Mouse (Mus musculus) heart, embryonic 12.5 days (tissue): ENCODE results near the gene Anxa10. TPM values are rescaled to one million over a fixed set of nuclear protein-coding genes. Genes with fewer than 3 reads are reported as not detected.

Experiments used
- ATAC-seq: fragments of 200-750 bp; cut with Nextera tagmentation; 2 replicates; pipeline ENCODE4 v1.8.0; 2017; ENCODE audit warnings: moderate TSS enrichment, moderate library complexity; ENCODE audit not compliant: insufficient number of reproducible peaks, low FRiP score
- H3K27ac ChIP-seq: fragments of 300-500 bp; sonication (generic); 2 replicates; pipeline ENCODE4 v1.5.1; 2016; ENCODE audit warnings: mild to moderate bottlenecking, moderate library complexity; ENCODE audit not compliant: poor library complexity, severe bottlenecking
- H3K27me3 ChIP-seq: fragments of 300-500 bp; sonication (generic); replicated peaks from 2 replicates; pipeline ENCODE4 v1.6.1; 2016; ENCODE audit warnings: mild to moderate bottlenecking, moderate library complexity
- H3K36me3 ChIP-seq: fragments of 300-500 bp; sonication (generic); 2 replicates; pipeline ENCODE4 v1.6.1; 2016; ENCODE audit warnings: mild to moderate bottlenecking, moderate library complexity
- H3K4me1 ChIP-seq: fragments of 300-500 bp; sonication (generic); replicated peaks from 2 replicates; pipeline ENCODE4 v1.6.1; 2016; ENCODE audit warnings: mild to moderate bottlenecking
- H3K4me2 ChIP-seq: fragments of 300-500 bp; sonication (generic); 2 replicates; pipeline ENCODE4 v1.6.1; 2016; ENCODE audit warnings: mild to moderate bottlenecking, moderate library complexity
- H3K4me3 ChIP-seq: fragments of 300-500 bp; sonication (generic); 2 replicates; pipeline ENCODE4 v1.5.1; 2016; ENCODE audit warnings: mild to moderate bottlenecking
- H3K9ac ChIP-seq: fragments of 300-500 bp; sonication (generic); 2 replicates; pipeline ENCODE4 v1.6.1; 2016; ENCODE audit warnings: mild to moderate bottlenecking, moderate library complexity
- H3K9me3 ChIP-seq: fragments of 300-500 bp; sonication (generic); replicated peaks from 2 replicates; pipeline ENCODE4 v1.6.1; 2016; ENCODE audit warnings: mild to moderate bottlenecking, moderate library complexity
- WGBS: fragments of 180-500 bp; shearing (Covaris S2); methylation state at CpG from one replicate; pipeline ENCODE4 v1.1.7; 2016; 5-methylcytosine and 5-hydroxymethylcytosine counted together
- polyA plus RNA-seq: library from polyadenylated mRNA; unstranded; fragments of >200 nt; fragmentation: Nextera tagmentation; extraction: Ambion mirVana; gene quantifications from 2 replicates; pipeline ENCODE4 v1.2.1, GENCODE M21; 2016

Anxa10 gene
- polyA plus RNA-seq: not detected in 2 replicates

DNA sequence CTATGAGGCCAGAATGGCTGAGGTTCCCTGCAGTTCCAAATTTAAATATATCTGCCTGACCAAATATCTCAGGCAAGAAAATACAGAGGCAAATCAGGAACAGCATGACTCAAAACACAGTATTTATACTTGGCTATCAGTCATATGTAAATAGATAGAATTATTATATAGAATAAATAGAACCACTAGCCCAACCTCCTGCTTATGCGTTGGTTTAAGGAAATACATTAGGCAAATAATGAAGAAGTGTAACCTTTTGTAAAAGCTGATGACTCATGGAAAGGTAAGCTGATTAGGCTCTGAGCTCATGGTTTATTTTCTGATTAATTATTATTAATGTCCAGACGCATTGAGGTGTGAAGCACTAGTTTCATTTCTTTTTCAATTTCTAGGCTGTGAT lies at the start of gene Anxa10:
Gene Anxa10 (minus strand): TSS at position 53 of the 400 bp plus-strand sequence.
- Histone ChIP-seq H3K36me3 (no peaks in the 10 kb centered on the region), H3K27me3 (no peaks in the 10 kb centered on the region), H3K4me3 (no peak within 1 kb of the TSS), H3K27ac (no peak within 1 kb of the TSS), H3K9me3 (no peaks in the 10 kb centered on the region), H3K9ac (no peak within 1 kb of the TSS), H3K4me2 (no peak within 1 kb of the TSS), H3K4me1 (no peaks in the 10 kb centered on the region)
- ATAC-seq: no peak
- 76% methylated on average over 2 of the region's 2 CpGs for WGBS

DNA sequence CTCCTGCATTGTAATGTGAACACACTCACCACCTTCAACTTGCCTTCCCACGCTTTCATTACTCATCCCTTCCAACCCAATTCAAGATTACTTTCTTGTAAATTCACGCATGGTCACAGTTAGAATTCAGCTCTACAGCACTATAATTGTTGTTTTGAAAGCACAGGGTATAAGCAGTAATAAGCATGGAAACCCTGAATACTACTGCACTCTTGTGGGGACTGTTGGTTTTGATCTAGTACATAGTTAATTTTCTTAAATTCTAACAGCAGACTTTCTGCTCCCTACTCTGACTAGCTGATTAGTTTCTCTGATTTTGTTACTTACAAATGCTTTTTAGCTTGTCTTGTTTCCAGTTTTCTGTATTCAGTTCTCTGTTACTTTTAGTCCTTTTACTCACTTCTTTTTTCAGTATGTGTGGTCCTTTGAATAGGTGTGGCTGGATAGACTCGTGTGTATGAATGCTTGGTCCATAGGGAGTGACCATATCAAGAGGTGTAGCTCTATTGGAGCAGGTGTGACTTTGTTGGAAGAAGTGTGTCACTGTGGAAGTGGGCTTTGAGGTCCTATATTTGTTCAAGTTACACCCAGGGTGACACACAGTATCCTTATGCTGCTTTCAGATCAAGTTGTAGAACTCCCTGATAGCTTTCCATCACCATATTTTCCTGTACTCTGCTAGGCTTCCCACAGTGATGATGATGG lies 9.9 kb upstream of the Anxa10 start:
- no peaks in the 10 kb centered on the region for H3K36me3 ChIP-seq
- 77% methylated on average over 3 of the region's 3 CpGs for WGBS
- no peak overlapping the region for H3K4me2 ChIP-seq

DNA sequence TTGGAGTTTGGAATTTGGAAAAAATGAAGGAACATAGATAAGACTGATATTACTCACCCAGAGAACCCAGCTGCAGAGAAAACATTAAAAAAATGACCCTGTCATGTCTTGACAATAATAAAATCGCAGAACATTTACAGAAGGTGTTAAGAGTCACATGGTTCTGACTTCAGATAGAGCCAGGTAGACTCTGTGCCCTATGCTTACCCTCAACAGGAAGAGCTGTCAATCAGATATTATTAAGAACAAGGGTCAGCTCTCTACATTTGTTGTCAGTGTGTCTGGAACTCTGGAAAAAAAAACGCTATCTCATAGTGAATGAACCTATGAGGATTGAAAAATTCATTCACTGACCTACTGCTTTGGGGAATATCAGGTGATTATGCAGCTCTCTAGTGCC lies 25.7 kb downstream of the Anxa10 start:
- H3K4me2 ChIP-seq: no peak overlapping the region
- 0 out of 2 replicates have a peak, but pooled peaks cover 3% of the 10 kb centered on the region for H3K9me3 ChIP-seq
- no peak overlapping the region for H3K27ac ChIP-seq
- no peaks in the 10 kb centered on the region for H3K4me1 ChIP-seq
- H3K4me3 ChIP-seq: no peak overlapping the region
- WGBS: 84% methylated on average over 2 of the region's 2 CpGs
- H3K36me3 ChIP-seq: no peaks in the 10 kb centered on the region
- H3K9ac ChIP-seq: no peak overlapping the region
- H3K27me3 ChIP-seq: no peaks in the 10 kb centered on the region
- ATAC-seq: no peak

More for the DNA sequence above, 9.9 kb upstream of the Anxa10 start:
- Histone ChIP-seq H3K9ac (no peak overlapping the region), H3K27ac (no peak overlapping the region), H3K4me3 (no peak overlapping the region), H3K4me1 (no peaks in the 10 kb centered on the region), H3K27me3 (no peaks in the 10 kb centered on the region), H3K9me3 (no peaks in the 10 kb centered on the region)
- ATAC-seq: no peak

DNA sequence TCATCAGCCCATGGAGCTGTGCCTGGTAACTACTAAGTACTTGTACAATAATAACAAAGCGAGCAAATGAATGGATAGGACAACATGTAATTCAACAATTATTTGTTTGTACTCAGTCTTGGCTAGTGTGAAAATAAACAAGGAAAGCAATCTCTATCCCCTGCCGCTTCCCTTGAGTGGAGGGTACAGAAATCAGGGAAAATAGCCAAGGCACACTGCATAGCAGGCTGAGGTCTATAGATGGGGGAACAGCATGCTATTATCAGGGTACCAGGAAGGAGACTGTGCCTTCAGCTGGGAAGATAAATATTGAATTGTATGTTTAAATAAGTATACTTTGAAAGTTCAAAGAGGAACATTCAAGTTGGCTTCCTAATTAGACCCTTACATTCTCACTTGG lies 41.1 kb downstream of the Anxa10 start:
- 73% methylated on average over 2 of the region's 2 CpGs for WGBS

DNA sequence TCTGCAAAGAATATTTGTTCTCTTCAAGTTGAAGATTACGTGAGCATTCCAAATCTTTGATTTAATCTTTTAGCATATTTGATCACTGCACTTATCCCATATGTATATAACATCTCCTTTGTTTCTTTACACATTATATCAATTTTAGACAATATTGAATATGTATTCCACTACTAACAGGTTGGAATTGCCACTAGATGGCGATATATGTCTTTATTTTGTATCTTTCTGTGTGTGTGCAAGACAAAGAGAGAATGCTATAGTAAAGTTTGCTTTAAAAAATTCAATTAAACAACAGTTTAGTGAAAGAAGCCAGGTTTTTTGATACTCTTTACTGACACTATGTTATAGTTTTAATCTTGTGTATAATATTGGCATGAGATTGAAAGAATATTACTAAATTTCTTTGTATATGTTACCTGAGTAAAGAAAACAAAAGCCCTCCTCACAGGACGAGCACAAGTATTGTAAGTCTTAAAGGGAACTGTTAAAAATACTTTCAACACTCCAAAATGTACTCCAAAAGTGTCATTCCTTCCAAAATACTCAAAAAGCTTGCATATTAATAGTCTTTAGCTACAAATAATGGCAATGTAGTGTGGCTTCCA lies 42.7 kb downstream of the Anxa10 start:
- Histone ChIP-seq H3K27ac (no peak overlapping the region), H3K9ac (no peak overlapping the region), H3K9me3 (no peaks in the 10 kb centered on the region), H3K36me3 (no peaks in the 10 kb centered on the region), H3K4me2 (no peak overlapping the region), H3K4me1 (no peaks in the 10 kb centered on the region), H3K4me3 (no peak overlapping the region), H3K27me3 (no peaks in the 10 kb centered on the region)
- WGBS: 41% methylated on average over 3 of the region's 3 CpGs
- ATAC-seq: no peak

More for the DNA sequence above, 41.1 kb downstream of the Anxa10 start:
- H3K27ac ChIP-seq: no peak overlapping the region
- no peak overlapping the region for H3K4me2 ChIP-seq
- H3K9me3 ChIP-seq: no peaks in the 10 kb centered on the region
- no peaks in the 10 kb centered on the region for H3K4me1 ChIP-seq
- no peak for ATAC-seq
- H3K4me3 ChIP-seq: no peak overlapping the region
- H3K36me3 ChIP-seq: no peaks in the 10 kb centered on the region
- H3K9ac ChIP-seq: no peak overlapping the region
- H3K27me3 ChIP-seq: no peaks in the 10 kb centered on the region

DNA sequence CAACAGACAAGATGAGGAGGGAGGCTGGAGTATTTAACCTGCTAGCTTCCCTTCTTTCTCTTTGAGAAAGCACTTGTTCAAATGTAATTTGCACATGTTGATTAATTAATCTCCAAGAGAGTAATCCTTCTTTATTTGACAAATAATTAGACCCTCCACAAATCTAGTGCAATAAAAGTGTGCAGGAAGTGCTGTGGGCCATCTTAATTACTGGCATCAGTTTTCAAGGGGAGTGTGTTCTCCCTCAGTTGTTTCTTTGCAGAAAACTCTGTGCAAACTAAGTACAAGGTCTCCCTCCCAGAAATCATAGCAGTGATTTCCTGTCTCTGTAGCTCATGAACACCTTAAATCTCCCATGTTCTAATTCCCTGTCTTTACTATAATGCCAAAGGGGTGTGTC lies 54.6 kb downstream of the Anxa10 start:
- no peaks in the 10 kb centered on the region for H3K4me1 ChIP-seq
- H3K4me2 ChIP-seq: no peak overlapping the region
- H3K36me3 ChIP-seq: no peaks in the 10 kb centered on the region
- no peak overlapping the region for H3K27ac ChIP-seq
- no peaks in the 10 kb centered on the region for H3K9me3 ChIP-seq
- H3K4me3 ChIP-seq: no peak overlapping the region
- ATAC-seq: no peak
- no peak overlapping the region for H3K9ac ChIP-seq
- H3K27me3 ChIP-seq: no peaks in the 10 kb centered on the region

DNA sequence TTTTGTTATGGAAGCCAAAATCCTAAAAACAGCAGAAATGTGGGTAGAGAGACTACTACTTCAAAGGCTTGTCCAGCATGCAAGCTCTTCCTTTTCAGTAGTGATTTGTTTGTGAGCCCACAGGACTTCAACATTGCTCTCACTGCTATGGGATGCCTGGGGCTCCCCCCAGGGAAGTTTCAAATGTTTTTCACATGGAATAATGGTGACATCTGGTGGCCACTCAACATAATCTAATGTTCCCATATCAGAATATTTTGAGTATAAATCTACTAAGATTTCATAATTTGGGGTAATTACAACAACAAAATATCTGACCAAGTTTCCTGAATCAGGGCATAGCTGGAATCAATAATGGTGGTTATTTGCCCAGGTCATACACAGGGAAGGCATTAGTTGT lies 62.6 kb downstream of the Anxa10 start:
- Histone ChIP-seq H3K27ac (no peak overlapping the region), H3K4me3 (no peak overlapping the region), H3K4me2 (no peak overlapping the region), H3K9ac (no peak overlapping the region), H3K9me3 (no peaks in the 10 kb centered on the region), H3K27me3 (no peaks in the 10 kb centered on the region), H3K36me3 (no peaks in the 10 kb centered on the region), H3K4me1 (no peaks in the 10 kb centered on the region)
- ATAC-seq: no peak

DNA sequence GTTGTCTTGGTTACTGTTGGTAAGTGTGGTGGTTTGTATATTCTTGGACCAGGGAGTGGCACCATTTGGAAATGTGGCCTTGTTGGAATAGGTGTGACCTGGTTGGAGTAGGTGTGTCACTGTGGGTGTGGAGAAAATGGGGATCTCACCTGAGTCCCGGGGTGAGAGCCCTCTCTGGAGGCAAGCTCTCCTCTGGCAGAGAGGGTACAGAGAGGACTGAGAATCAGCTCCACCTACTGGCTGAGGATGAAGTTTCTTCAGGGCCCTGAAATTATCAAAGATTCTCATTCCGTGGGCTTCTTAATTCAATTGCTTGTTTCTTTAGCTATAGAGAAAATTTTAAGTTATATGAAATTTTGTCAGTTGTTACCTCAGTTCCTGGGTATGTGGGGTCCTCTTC lies 76.1 kb downstream of the Anxa10 start:
- Histone ChIP-seq H3K4me1 (no peaks in the 10 kb centered on the region), H3K9ac (no peak overlapping the region), H3K4me3 (no peak overlapping the region), H3K4me2 (no peak overlapping the region), H3K9me3 (peaks cover 5% of the 10 kb centered on the region; the same call in 1 of the 2 replicates), H3K36me3 (no peaks in the 10 kb centered on the region), H3K27me3 (no peaks in the 10 kb centered on the region), H3K27ac (no peak overlapping the region)
- no peak for ATAC-seq
- WGBS: 33% methylated on average over 2 of the region's 2 CpGs

DNA sequence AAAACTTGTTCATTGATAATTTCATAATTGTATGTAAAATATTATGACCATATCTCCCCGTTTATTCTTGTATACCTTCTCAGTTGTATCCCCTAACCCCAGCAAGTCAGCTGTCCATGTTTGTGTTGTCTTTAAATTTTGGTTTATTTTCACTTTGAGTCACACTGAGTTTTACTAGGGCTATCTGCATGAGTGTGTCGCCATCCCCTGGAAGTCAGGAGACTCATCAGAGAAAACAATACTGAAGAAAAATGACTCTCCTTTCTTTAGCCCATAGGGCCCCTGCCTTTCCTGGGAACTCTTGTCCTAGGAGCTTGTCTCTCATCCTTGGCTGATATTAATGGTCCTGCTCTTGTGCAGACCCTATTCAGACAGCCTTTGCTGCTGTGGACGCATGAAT lies 88.6 kb downstream of the Anxa10 start:
- Histone ChIP-seq H3K27me3 (no peaks in the 10 kb centered on the region), H3K36me3 (no peaks in the 10 kb centered on the region), H3K4me2 (no peak overlapping the region), H3K9ac (no peak overlapping the region), H3K4me1 (0 out of 2 replicates have a peak, but pooled peaks cover 2% of the 10 kb centered on the region), H3K4me3 (no peak overlapping the region), H3K27ac (no peak overlapping the region), H3K9me3 (peaks cover 4% of the 10 kb centered on the region; the same call in 1 of the 2 replicates)
- WGBS: 45% methylated on average over 3 of the region's 3 CpGs
- ATAC-seq: no peak

DNA sequence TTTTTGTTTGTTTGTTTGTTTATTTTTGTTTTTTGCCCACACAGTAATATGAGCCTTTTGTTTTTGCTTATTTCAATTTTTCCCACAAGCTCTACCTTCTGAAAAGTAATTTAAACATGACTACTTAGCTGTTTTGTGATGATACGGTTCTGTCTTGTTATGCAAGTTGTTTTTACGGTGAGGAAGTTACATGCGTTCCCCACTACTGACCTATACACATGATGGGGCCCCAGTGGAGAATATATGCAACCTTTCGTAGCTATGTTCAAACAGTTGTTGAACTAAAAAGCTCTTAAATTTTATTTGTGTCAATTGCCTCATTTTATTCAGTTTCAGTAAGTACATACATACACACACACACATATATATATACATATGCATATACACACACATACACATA lies 108.4 kb downstream of the Anxa10 start:
- 81% methylated on average over 4 of the region's 4 CpGs for WGBS
- H3K9ac ChIP-seq: no peak overlapping the region
- H3K4me1 ChIP-seq: no peaks in the 10 kb centered on the region
- H3K27ac ChIP-seq: no peak overlapping the region
- H3K4me3 ChIP-seq: no peak overlapping the region
- no peaks in the 10 kb centered on the region for H3K9me3 ChIP-seq
- ATAC-seq: no peak
- no peaks in the 10 kb centered on the region for H3K36me3 ChIP-seq
- no peaks in the 10 kb centered on the region for H3K27me3 ChIP-seq
- no peak overlapping the region for H3K4me2 ChIP-seq

DNA sequence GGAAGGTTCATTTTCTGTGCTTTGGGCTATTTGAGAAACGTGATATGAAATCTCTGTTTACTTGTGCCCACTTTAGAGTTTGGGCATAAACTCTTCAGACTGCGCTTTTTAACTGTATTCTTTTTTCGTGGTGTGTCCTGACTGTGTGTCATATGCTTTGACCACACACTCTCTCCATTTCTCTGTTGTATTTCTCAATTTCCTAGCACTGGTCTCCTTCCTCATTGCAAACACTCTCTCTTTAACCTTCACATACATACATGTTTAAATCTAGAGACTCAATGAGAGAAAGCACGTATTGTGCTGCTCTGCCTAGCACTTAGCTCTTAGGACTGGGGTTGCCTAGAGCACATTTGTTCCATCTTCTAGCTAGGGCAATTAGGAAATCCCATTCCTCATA lies 108.8 kb downstream of the Anxa10 start:
- Histone ChIP-seq H3K4me1 (no peaks in the 10 kb centered on the region), H3K9me3 (peaks cover 3% of the 10 kb centered on the region; the same call in 1 of the 2 replicates), H3K9ac (no peak overlapping the region), H3K27ac (no peak overlapping the region), H3K27me3 (no peaks in the 10 kb centered on the region), H3K4me2 (no peak overlapping the region), H3K36me3 (no peaks in the 10 kb centered on the region), H3K4me3 (no peak overlapping the region)
- 84% methylated on average over 4 of the region's 4 CpGs for WGBS
- ATAC-seq: no peak
